Mouse (Mus musculus) ES-E14 (cell line): ENCODE measurements around the gene Tor2a.

Source experiments
- CHD2 ChIP-seq: IDR thresholded peaks from 2 replicates; pipeline ENCODE4 v1.6.1; 2014; ENCODE audit warnings: mild to moderate bottlenecking, low read depth, low read length, inconsistent platforms
- HCFC1 ChIP-seq: IDR thresholded peaks from 2 replicates; pipeline ENCODE4 v1.6.1; 2012; ENCODE audit warnings: low read length, inconsistent platforms, borderline replicate concordance; ENCODE audit not compliant: insufficient read depth
- MAFK ChIP-seq: IDR thresholded peaks from 2 replicates; pipeline ENCODE4 v1.6.1; 2014; ENCODE audit warnings: mild to moderate bottlenecking, low read depth, low read length, inconsistent platforms; ENCODE audit not compliant: insufficient read depth
- ZC3H11A ChIP-seq: IDR thresholded peaks from 2 replicates; pipeline ENCODE4 v1.6.1; 2012; ENCODE audit warnings: low read depth, mild to moderate bottlenecking, inconsistent platforms, low read length, borderline replicate concordance
- ZNF384 ChIP-seq: IDR thresholded peaks from 2 replicates; pipeline ENCODE4 v1.6.1; 2012; ENCODE audit warnings: low read depth, low read length, inconsistent platforms

- TF ChIP-seq HCFC1 (no peak), ZNF384 (no peak), ZC3H11A (no peak), CHD2 (no peak), MAFK (no peak)
These were observed 20.0 kb upstream of the Tor2a start for GRCm38 (mm10) chr2:32737008-32737407.
